Mouse (Mus musculus): ENCODE results near the gene Ccdc183.

Ccdc183 gene

GRCm38 (mm10) chr2:25617578-25617977, at the start of gene Ccdc183:
Gene Ccdc183 (minus strand): TSS chr2:25617678.
- Histone ChIP-seq H3K9me3 (ENCODE audit: low read length) (peaks cover 4% of the 10 kb centered on the region; the same call in 1 of the 2 replicates), H3K36me3 (ENCODE audit: insufficient read depth, low read length) (no peaks in the 10 kb centered on the region), H3K4me3 (replicated peaks; ENCODE audit: low read length) (peak within 1 kb of the TSS; percentile 70), H3K27me3 (ENCODE audit: insufficient read depth, low read length) (peaks cover 82% of the 10 kb centered on the region), H3K4me1 (replicated peaks; ENCODE audit: low read depth, low read length) (peaks cover 35% of the 10 kb centered on the region)
- TF ChIP-seq CTCF (conservative IDR thresholded peaks at IDR 0.05; ENCODE audit: low read length), result no peak
- no peak for TF ChIP-seq NANOG (IDR thresholded peaks at IDR 0.05; ENCODE audit: borderline replicate concordance, low read length)
- no peak for TF ChIP-seq POU5F1 (IDR thresholded peaks at IDR 0.05; ENCODE audit: borderline replicate concordance, low read length)

DNA sequence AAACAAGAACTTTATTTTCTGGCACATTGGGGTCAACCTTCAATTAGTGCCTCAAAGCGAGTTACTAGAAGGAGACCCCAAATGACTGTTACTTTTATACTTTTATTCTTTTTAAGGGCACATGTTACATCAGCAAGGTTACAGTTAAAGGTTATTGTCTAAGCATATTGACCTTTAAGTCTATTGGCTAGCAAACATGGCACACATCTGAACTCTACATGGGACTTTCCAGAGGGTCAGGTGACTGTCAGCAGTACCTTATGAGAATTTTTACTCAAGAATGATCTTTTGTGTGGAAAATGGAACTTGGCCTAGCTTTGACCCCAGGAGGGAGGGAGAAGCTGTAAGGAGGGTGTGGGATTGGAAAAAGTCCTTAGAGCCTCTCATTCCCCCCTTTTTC, 49.0 kb upstream of the Ccdc183 start:
- Histone ChIP-seq H3K36me3 (ENCODE audit: insufficient read depth, low read length) (no peaks in the 10 kb centered on the region), H3K4me1 (replicated peaks; ENCODE audit: low read depth, low read length) (no peaks in the 10 kb centered on the region), H3K27me3 (ENCODE audit: insufficient read depth, low read length) (0 out of 2 replicates have a peak, but pooled peaks cover 6% of the 10 kb centered on the region), H3K9me3 (ENCODE audit: low read length) (no peaks in the 10 kb centered on the region), H3K4me3 (replicated peaks; ENCODE audit: low read length) (no peak overlapping the region)
- TF ChIP-seq CTCF (conservative IDR thresholded peaks at IDR 0.05; ENCODE audit: low read length) (no peak), NANOG (IDR thresholded peaks at IDR 0.05; ENCODE audit: borderline replicate concordance, low read length) (no peak), POU5F1 (IDR thresholded peaks at IDR 0.05; ENCODE audit: borderline replicate concordance, low read length) (no peak)

- no peaks in the 10 kb centered on the region for H3K36me3 ChIP-seq (ENCODE audit: insufficient read depth, low read length)
- no peaks in the 10 kb centered on the region for H3K9me3 ChIP-seq (ENCODE audit: low read length)
- no peak overlapping the region for H3K4me3 ChIP-seq (replicated peaks; ENCODE audit: low read length)
- 0 out of 2 replicates have a peak, but pooled peaks cover 4% of the 10 kb centered on the region for H3K27me3 ChIP-seq (ENCODE audit: insufficient read depth, low read length)
- H3K4me1 ChIP-seq (replicated peaks; ENCODE audit: low read depth, low read length), result no peaks in the 10 kb centered on the region
- TF ChIP-seq CTCF (conservative IDR thresholded peaks at IDR 0.05; ENCODE audit: low read length) (no peak), NANOG (IDR thresholded peaks at IDR 0.05; ENCODE audit: borderline replicate concordance, low read length) (no peak), POU5F1 (IDR thresholded peaks at IDR 0.05; ENCODE audit: borderline replicate concordance, low read length) (no peak)
These were observed 46.6 kb upstream of the Ccdc183 start for GRCm38 (mm10) chr2:25664125-25664524.

DNA sequence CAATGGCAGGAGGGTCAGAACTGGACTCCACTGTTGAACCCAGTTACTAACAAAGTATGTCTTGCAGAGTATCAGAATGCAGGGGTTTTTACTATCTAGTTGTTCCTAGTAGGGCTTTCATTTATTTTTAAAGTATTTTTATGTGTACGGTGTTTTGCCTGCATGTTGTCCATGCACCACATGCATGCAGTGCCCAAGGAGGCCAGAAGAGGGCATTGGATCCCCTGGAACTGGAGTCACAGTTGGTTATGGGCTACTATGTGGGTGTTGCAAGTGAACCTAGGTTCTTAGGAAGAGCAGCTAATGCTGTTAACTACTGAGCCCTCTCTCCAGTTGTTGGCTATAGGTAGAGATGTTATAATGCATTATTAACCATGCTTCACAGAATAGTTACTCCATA, 46.0 kb upstream of the Ccdc183 start:
- H3K36me3 ChIP-seq (ENCODE audit: insufficient read depth, low read length), result no peaks in the 10 kb centered on the region
- H3K4me1 ChIP-seq (replicated peaks; ENCODE audit: low read depth, low read length), result no peaks in the 10 kb centered on the region
- H3K27me3 ChIP-seq (ENCODE audit: insufficient read depth, low read length), result 0 out of 2 replicates have a peak, but pooled peaks cover 3% of the 10 kb centered on the region
- TF ChIP-seq POU5F1 (IDR thresholded peaks at IDR 0.05; ENCODE audit: borderline replicate concordance, low read length), result no peak
- TF ChIP-seq CTCF (conservative IDR thresholded peaks at IDR 0.05; ENCODE audit: low read length), result peak; percentile 75
- H3K9me3 ChIP-seq (ENCODE audit: low read length), result no peaks in the 10 kb centered on the region
- H3K4me3 ChIP-seq (replicated peaks; ENCODE audit: low read length), result no peak overlapping the region

DNA sequence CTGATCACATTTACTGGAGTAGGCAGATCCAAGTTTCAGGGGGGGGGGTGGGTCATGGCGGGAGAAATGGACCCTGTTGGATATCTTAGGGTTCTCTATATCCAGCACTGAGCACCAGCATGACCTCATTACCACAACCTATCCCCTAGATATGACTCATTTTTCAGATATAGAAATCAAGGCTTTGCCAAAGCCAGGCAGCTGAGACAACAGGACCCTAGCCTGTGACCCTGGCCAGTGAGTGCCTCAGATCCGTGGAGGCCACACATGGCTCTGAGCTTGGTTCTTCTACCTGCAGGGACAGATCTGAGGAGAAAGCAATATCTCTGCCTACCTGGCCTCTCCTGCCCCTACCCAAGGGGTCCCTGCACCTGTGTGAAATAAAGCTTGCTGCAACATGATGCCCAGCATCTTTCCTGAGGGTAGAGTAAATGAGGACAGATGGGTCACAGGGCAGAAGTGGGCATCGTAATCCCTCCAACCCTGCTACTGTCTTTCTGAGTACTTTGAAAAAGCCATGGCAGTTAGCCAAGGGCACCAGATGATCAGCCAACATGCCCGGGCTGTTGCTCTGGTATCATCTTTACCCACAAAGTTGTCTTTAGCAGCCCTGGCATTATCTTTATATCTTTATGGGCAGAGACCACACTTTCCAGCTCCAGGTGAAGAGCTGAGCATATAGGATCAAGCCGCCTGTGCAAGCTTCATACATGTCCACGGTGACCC, 43.9 kb upstream of the Ccdc183 start:
- Histone ChIP-seq H3K4me3 (replicated peaks; ENCODE audit: low read length) (no peak overlapping the region), H3K27me3 (ENCODE audit: insufficient read depth, low read length) (0 out of 2 replicates have a peak, but pooled peaks cover 3% of the 10 kb centered on the region), H3K9me3 (ENCODE audit: low read length) (no peaks in the 10 kb centered on the region), H3K36me3 (ENCODE audit: insufficient read depth, low read length) (no peaks in the 10 kb centered on the region), H3K4me1 (replicated peaks; ENCODE audit: low read depth, low read length) (no peaks in the 10 kb centered on the region)
- no peak for TF ChIP-seq CTCF (conservative IDR thresholded peaks at IDR 0.05; ENCODE audit: low read length)
- no peak for TF ChIP-seq NANOG (IDR thresholded peaks at IDR 0.05; ENCODE audit: borderline replicate concordance, low read length)
- TF ChIP-seq POU5F1 (IDR thresholded peaks at IDR 0.05; ENCODE audit: borderline replicate concordance, low read length), result no peak

GRCm38 (mm10) chr2:25660279-25660678, 42.8 kb upstream of the Ccdc183 start:
- Histone ChIP-seq H3K4me1 (replicated peaks; ENCODE audit: low read depth, low read length) (no peaks in the 10 kb centered on the region), H3K27me3 (ENCODE audit: insufficient read depth, low read length) (0 out of 2 replicates have a peak, but pooled peaks cover 8% of the 10 kb centered on the region), H3K4me3 (replicated peaks; ENCODE audit: low read length) (no peak overlapping the region), H3K36me3 (ENCODE audit: insufficient read depth, low read length) (no peaks in the 10 kb centered on the region), H3K9me3 (ENCODE audit: low read length) (no peaks in the 10 kb centered on the region)
- TF ChIP-seq NANOG (IDR thresholded peaks at IDR 0.05; ENCODE audit: borderline replicate concordance, low read length) (no peak), CTCF (conservative IDR thresholded peaks at IDR 0.05; ENCODE audit: low read length) (no peak), POU5F1 (IDR thresholded peaks at IDR 0.05; ENCODE audit: borderline replicate concordance, low read length) (no peak)

DNA sequence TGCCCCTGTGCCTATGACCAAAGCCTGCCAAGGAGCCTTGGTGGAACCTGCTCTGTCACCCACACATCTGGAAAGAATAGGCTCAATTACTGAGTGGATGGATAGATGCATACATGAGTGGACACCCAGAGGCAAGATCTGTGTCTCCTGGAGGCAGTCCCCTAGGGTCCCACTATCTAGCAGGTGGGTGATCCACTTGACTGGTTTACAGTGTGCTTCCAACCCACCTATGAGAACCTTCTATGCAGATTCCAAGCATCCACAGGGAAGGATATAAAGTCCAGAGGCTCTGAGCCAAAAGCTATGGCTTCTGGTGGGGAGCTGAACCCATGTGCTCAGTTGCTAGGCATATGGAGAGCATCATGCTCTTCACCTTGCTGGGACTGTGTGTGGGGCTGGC, 40.2 kb upstream of the Ccdc183 start, which contains the start of gene Lcn5:
TSS of gene Lcn5 (plus strand) at position 301 of the 400 bp plus-strand sequence.
- Histone ChIP-seq H3K27me3 (ENCODE audit: insufficient read depth, low read length) (peaks cover 24% of the 10 kb centered on the region), H3K4me1 (replicated peaks; ENCODE audit: low read depth, low read length) (no peaks in the 10 kb centered on the region), H3K36me3 (ENCODE audit: insufficient read depth, low read length) (no peaks in the 10 kb centered on the region), H3K9me3 (ENCODE audit: low read length) (no peaks in the 10 kb centered on the region), H3K4me3 (replicated peaks; ENCODE audit: low read length) (no peak within 1 kb of the TSS)
- TF ChIP-seq CTCF (conservative IDR thresholded peaks at IDR 0.05; ENCODE audit: low read length) (no peak), POU5F1 (IDR thresholded peaks at IDR 0.05; ENCODE audit: borderline replicate concordance, low read length) (no peak), NANOG (IDR thresholded peaks at IDR 0.05; ENCODE audit: borderline replicate concordance, low read length) (no peak)

DNA sequence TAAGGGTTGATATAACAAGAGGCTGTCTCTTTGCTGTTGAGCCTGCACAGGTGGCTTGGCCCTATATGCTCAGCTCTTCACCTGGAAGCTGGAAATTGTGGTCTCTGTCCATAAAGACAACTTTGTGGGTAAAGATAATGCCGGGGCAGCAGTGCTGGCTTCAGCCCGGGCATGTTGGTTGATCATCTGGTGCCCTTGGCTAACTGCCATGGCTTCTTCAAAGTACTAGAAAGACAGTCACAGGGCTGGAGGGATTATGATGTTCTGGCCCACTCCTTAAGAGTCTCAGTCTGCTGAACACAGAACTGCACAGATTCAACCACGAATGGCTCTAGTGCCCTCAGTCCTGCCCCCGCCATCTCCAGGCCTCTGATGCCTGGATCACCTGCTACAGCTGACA, 39.8 kb upstream of the Ccdc183 start:
- Histone ChIP-seq H3K4me3 (replicated peaks; ENCODE audit: low read length) (no peak overlapping the region), H3K9me3 (ENCODE audit: low read length) (no peaks in the 10 kb centered on the region), H3K4me1 (replicated peaks; ENCODE audit: low read depth, low read length) (no peaks in the 10 kb centered on the region), H3K36me3 (ENCODE audit: insufficient read depth, low read length) (no peaks in the 10 kb centered on the region), H3K27me3 (ENCODE audit: insufficient read depth, low read length) (peaks cover 24% of the 10 kb centered on the region)
- TF ChIP-seq CTCF (conservative IDR thresholded peaks at IDR 0.05; ENCODE audit: low read length) (no peak), POU5F1 (IDR thresholded peaks at IDR 0.05; ENCODE audit: borderline replicate concordance, low read length) (no peak), NANOG (IDR thresholded peaks at IDR 0.05; ENCODE audit: borderline replicate concordance, low read length) (no peak)
